Mouse (Mus musculus) spleen, adult 18-20 months (tissue): ENCODE measurements around the gene Bola1.
"Not testable (repeated sequence)": the region's sequence is repeated elsewhere in the genome, so short reads cannot be mapped to it uniquely, and the experiment has no call there.

ENCODE experiments used
- DNase-seq, 2 experiments: peaks; one replicate each; pipeline ENCODE4 v3.0.0; 2022; ENCODE audit warnings: mixed read lengths in 2 of 2

The Bola1 gene

DNA sequence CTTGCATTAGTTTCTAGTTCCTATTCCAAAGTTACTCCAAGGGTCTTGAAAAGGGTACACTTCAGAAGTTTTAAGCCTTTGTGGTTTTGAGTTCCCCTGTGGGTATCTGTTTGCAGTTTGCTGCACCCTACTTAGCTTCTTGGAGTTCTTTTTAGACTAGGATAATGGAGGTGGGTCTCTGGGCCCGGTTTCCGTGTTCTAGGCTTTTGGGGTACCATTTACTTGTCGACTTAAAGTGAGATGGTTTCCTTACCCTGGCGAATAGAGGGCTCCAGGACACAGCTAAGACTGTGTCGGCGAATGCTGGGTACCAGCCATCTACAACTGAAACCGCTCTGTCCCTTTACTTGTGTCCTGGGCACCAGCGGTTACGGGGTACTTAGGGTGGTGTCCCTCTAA lies 2.1 kb upstream of the Bola1 start:
- DNase-seq, result peak in 1 of 2 experiments; percentile 29

GRCm38 (mm10) chr3:96220765-96221639 lies 1.5 kb upstream of the Bola1 start, which contains the start of the genes Hist2h2ac and Hist2h2be:
Hist2h2ac (minus strand) TSS chr3:96220880.
Hist2h2be (plus strand) TSS chr3:96221119.
- DNase-seq, result peak; percentile 74 to 80

DNA sequence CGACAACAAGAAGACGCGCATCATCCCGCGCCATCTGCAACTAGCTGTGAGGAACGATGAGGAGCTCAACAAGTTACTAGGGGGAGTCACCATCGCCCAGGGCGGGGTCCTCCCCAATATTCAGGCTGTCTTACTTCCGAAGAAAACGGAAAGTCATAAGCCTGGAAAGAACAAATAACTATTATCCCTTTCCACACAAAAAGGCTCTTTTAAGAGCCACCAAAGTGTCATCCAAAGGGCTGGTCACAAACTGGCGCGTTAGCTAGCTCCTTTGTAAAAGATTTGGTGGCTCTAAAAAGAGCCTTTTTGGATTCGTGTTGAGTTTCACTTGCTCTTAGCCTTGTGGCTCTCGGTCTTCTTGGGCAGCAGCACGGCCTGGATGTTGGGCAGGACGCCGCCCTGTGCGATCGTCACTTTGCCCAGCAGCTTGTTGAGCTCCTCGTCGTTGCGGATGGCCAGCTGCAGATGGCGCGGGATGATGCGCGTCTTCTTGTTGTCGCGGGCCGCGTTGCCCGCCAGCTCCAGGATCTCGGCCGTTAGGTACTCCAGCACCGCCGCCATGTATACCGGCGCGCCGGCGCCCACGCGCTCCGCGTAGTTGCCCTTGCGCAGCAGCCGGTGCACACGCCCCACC lies 739 bp upstream of the Bola1 start:
- not testable (repeated sequence) for DNase-seq

DNA sequence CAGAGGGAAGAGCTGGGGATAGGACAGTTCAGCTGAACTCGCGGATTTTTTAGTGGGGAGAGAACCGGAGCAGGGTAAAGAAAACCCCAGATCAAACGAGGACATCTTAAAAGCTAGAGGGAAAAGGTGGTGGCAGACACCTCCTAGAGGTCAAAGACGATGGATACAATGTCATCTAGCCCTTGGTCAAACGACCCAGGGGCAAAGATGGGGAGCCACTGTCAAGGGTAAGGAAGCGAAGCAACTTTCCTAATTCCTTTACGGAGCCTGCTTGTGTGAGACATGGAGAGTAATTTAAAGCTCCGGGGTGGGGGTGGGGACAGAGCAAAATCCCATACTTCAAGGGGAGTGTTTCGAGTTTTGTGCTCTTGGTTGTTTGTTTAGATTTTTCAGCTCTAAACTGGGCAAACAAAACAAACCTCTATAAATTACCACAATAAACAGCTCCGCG lies 293 bp downstream of the Bola1 start:
- DNase-seq, result peak; percentile 19 to 42

DNA sequence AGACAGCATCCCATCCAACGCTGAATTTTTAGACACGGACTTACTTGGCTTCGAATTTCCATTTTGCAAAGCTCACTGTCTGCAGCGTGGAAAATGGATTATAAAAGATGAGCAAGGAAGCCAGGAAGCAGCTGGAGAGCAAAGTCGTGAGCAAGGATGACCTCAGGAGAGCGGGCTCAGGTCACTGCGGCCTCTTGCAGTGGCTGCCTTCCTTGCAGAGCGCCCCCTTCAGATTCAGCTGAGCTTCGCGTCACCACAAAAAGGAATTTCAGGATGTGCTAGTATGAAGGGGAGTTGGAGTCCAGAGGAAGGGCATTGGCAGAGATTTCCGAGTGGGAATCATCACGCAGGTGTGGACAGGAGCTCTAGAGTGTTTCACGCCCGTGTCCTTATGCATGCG lies 10.3 kb downstream of the Bola1 start:
- DNase-seq, result no peak

- no peak for DNase-seq
These were observed 11.7 kb downstream of the Bola1 start for GRCm38 (mm10) chr3:96207819-96208218.

DNA sequence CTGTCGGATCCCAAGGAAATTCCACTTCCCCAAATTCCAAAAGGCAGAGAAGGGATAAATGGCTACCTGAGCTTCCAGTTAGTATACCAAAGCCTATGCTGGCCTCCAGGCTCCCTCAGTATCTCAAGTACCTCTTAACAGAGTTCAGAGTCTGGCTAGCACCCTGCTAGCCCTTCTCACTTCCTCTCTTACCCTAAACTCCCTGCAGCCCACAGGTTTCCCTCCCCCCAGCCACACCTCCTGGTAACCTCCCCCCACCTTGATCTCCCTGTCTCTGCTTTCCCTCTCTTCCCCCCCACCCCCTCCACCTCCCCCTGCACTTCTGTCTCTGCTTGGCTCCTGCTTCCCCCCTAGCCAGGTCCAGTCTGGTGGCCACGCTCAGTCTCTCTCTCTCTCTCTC lies 19.8 kb downstream of the Bola1 start:
- DNase-seq, result no peak

DNA sequence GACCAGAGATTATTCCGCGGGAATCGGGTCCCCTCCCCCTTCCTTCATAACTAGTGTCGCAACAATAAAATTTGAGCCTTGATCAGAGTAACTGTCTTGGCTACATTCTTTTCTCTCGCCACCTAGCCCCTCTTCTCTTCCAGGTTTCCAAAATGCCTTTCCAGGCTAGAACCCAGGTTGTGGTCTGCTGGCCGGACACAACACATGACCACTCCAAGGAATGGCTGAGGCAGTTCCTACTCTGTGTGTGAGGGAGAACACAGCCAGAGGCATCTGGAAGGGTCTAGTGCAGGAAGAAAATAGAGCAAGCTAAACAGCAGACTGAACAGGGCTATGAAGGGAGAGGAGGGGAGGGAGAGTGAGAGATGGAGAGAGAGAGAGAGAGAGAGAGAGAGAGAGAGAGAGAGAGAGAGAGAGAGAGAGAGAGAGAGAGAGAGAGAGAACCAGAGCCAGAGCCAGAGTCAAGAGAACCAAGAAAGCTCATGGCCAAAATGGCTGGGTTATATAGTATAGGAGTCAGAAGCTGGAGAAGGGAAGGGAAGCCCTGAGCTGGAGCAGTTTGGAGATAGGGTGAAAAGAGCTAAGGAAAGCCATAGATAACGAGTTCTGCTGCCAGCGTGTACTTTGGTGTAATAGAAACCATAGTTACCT lies 20.8 kb downstream of the Bola1 start:
- not testable (repeated sequence) for DNase-seq

DNA sequence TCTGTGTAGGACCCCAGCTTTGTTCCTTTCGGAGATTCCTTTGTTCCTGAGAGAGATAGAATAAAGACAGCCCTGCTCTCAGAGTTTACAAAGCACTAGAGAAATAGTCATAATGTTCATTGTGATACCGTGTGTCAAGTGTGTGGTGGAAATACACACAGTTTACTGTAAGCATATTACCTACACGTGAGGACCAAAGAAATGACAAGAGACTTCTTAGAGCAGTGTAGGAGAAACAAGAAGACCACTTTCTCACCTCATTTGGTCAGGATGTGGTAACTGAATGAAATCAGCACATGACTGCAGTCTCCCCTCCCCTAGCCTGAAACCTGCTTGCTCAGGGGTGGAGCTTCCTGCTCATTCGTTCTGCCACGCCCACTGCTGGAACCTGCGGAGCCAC lies 21.3 kb downstream of the Bola1 start:
- no peak for DNase-seq

- DNase-seq, result peak; percentile 79 to 80
These were observed 22.3 kb downstream of the Bola1 start for GRCm38 (mm10) chr3:96197129-96197749.

DNA sequence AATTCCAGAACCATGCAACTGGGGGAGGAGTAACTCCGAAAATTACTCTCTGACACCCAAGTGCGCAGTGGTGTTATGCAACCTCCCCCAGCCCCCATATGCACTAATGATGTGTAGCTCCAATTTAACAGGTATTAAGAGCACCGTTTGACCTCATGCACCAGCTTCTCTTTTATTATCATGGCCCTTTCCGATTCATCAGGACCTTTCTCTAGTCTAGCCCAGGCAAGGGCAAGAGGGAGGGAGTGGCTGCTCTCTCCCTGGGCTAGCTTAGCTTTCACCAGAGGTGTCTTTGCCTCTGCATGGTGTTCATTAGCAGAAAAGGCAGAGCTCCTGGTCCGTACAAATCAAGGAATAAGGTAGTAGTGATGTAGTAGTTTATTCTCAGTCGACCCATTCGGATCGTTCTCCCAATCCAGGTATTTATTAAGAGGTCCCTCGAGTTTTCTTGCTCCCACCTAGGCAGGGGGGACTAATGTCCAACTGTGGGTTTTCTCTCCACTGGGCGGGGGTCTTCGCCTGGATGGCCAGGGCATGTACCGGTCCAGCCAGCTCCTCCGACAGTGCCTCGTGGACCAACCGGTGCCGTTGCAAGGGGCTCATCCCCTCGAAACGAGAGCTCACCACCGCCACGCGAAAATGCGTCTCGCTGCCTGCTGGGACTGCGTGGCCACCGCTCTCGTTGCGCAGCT lies 22.9 kb downstream of the Bola1 start:
- DNase-seq, result no peak

DNA sequence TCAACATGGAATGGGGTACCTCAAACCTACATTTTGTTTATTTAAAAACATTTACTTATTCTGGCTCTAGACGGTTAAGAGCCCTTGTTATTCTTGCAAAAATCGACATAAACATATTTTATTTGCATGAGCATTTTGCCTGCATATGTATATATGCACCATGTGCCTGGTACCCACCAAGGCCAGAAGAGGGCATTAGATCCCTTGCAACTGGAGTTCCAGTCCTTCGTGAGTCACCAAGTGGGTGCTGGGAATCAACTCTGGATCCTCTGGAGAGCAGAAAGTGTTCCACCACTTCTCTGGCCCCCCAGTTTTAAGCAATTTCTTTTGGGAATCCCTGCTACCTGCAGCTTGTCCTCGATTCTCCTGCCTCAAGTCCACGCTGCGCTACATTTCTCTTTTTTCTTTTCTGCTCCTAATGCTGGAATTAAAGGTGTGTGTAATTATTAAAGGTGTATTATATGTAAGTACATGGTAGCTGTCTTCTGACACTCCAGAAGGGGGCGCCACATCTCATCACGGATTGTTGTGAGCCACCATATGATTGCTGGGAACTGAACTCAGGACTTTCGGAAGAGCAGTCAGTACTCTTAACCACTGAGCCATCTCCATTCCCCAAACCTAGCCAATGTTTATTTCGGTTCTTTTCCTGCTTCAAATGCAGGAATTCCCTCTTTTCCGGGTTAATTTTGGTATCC lies 23.7 kb downstream of the Bola1 start:
- DNase-seq, result no peak

- no peak for DNase-seq
These were observed 24.5 kb downstream of the Bola1 start for GRCm38 (mm10) chr3:96194966-96195365.

- DNase-seq, result no peak
These were observed 26.5 kb downstream of the Bola1 start for GRCm38 (mm10) chr3:96192977-96193376.

DNA sequence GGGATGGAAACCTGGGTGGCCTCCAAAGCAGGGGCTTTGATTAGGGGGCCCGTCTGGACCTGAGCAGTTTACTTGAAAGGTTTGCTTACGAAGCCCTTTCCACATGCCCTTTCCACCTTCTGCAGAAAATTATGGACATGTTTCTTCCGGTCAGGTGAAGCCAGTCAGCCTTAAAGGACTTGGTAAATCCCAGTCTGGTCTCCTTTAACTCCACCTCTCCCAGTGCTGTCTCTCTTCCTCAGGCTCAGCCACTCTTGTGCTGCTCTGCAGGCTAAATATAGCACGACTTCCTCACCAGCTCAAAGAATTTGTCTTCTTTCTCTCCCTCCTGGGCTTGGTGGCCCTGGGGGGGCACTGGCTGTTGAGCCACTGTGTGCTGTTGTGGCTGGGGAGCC lies 37.1 kb downstream of the Bola1 start:
- DNase-seq, result no peak

DNA sequence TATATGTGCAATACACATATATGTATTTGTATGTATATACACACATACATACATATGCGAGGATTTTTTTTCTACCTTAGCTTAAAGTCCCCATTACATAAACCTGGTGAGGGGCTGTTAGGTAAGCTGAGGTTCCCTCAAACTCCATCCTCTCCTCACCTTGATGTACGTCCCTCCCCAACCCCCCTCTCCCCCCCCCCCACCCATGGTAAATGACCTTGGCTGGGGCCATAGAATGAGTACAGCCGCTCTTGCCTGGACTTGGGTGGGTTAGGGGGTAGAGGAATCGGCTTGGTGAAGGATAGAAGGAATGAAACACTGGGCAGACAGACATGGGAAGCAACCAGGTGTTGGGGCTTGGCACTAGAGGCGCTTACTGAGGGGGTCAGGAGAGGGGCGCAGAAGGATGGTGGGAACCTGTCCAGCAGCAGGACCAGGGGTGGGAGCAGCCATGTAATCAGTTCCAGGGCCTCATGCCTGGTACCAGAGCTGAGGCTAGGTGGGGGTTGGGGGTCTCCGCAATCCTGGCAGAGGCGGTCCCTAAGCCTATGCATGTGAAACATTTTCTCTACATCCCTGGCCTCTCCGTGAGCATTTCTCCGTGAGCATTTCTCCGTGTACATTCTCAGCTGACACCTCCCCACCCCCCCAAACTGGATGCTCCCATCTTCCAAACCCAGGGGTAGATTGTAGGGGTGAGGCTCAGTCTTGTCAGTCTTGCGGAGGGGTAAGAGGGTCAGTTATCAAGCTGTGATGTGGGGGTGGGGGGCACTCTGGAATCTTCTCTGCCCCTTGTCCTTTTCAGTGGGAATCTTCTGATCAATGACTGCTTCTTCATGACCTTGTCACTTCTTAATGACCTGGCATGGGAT lies 37.8 kb downstream of the Bola1 start:
- no peak for DNase-seq

DNA sequence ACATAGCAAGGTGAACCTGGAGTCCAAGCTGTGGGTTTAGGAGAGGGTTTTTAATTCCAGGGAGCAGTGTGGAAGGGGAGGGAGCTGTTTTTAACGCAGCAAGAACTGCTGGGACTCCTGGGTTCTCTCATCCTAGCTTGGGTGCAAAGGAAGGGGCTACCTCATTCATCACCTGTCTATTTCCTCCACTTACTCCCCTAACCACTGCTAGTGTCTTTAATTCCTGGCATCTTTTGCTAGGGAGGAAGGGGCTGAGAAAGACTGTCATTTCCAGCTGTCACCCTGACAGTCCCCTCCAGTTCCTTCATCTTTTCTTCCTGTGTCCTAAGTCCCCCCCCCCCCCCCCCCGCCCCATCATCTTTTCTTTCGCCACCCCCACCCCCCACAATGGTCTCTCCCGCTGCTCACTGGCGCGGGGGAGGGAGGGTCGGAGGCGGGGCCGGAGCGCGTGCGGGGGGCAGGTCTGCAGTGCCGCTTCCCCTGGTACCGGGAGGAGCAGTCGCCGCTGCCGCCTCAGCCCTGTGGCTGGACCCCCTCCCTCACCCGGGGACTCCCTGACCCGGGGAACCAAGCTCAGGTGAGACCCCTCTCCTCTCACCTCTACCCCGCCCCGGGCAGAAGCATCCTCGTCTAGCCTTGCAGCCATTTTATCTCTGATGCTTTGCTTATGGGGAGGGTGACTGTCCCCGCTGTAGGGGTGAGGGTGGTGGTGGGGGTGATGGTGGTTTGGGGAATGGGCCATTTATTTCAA lies 38.6 kb downstream of the Bola1 start, which contains the start of gene Sv2a:
Gene Sv2a, plus strand, starts transcription at position 425 of the 751 bp plus-strand sequence.
- DNase-seq, result peak; percentile 35 to 52

DNA sequence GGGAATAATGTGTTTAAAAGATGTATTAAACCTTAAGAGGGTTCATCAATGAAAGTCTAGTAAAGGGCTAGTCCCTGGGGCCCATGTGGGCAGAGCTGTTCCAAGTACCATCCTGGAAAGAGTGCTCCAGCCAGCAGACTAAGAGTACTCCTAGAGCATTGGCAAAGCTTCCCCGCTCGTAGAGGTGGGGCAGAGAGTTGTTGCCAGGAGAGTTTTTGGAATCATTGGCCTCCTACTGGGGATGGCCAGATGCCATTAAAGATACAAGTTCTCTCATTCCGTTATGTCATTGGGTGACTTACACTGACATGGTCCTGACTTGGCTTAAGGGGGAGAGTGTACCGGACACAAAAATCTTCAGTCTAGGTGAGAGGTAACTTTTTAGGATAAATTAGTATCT lies 40.0 kb downstream of the Bola1 start:
- no peak for DNase-seq

- DNase-seq, result no peak
These were observed 40.6 kb downstream of the Bola1 start for GRCm38 (mm10) chr3:96178902-96179301.

DNA sequence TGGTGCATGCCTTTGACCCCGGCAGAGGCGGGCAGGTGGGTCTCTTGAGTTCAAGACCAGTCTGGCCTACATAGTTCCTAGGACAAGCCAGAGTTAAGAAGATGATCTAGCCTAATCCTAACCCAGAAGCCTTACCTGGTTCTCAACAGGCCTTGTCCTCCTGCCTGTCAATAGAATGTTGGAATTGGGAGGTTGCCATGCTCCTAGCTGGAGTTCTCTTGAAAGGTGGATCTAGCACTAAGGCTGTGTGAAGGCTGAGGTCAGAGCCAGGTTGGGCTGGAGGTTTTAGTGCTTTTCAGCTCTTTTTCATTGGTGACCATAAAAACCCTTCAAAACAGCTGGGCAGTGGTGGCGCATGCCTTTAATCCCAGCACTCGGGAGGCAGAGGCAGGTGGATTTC lies 41.1 kb downstream of the Bola1 start:
- DNase-seq, result no peak
